ENCODE assay signal across 8 mouse cellular contexts in genomic region chr8:84237542-84238229, GRCm38 (mm10). TPM values are rescaled to one million over a fixed set of nuclear protein-coding genes. Genes with fewer than 3 reads are reported as not detected.
DNase-seq lines count a peak whose midpoint lies in the region; ATAC-seq lines count a peak whose summit lies in the region.

No protein-coding gene starts in this region.

- H3K9me3 ChIP-seq in intestine, embryonic 14.5 days (ENCODE audit: control insufficient read depth, low read length) = no peaks in the 10 kb centered on the region
- no peaks in the 10 kb centered on the region for H3K9me3 ChIP-seq in midbrain, embryonic 10.5 days (replicated peaks)

- 18% methylated on average over 19 of the region's 19 CpGs for WGBS in intestine, embryonic 14.5 days
- 21% methylated on average over 19 of the region's 19 CpGs for WGBS in midbrain, embryonic 10.5 days

- peak overlapping the region; percentile 57 for H3K9ac ChIP-seq in intestine, embryonic 14.5 days (ENCODE audit: low read length)

- peaks cover 10% of the 10 kb centered on the region for H3K4me1 ChIP-seq in intestine, embryonic 14.5 days (replicated peaks; ENCODE audit: control insufficient read depth, insufficient read depth, low read length)
- H3K4me1 ChIP-seq in midbrain, embryonic 10.5 days = peaks cover 34% of the 10 kb centered on the region

- peak; percentile 37 to 50 for DNase-seq in lung, adult 18-20 months
- DNase-seq in lung, postnatal 4 days = no peak
- DNase-seq in intestine, embryonic 14.5 days (ENCODE audit: low spot score) = no peak
- no peak for DNase-seq in midbrain, embryonic 10.5 days (ENCODE audit: low spot score)
- DNase-seq in frontal cortex, postnatal 10 days (ENCODE audit: low spot score in 2 of 2) = no peak
- DNase-seq in frontal cortex, postnatal 36 days (ENCODE audit: low spot score in 2 of 2) = no peak
- no peak for DNase-seq in thymus, postnatal 25 days

- H3K4me3 ChIP-seq in intestine, embryonic 14.5 days (ENCODE audit: low read depth, low read length) = peak overlapping the region; percentile 93
- peak overlapping the region; percentile 94 for H3K4me3 ChIP-seq in midbrain, embryonic 10.5 days

- peak; percentile 7 for ATAC-seq in erythroblast, adult 5-6 weeks (replicated peaks; ENCODE audit: low FRiP score, poor library complexity, severe bottlenecking)
- ATAC-seq in intestine, embryonic 14.5 days (replicated peaks; ENCODE audit: low FRiP score, low TSS enrichment, low read depth) = peak; percentile 9; the same call in 1 of the 2 replicates

- H3K4me2 ChIP-seq in intestine, embryonic 14.5 days (ENCODE audit: low read length) = peak overlapping the region; percentile 57

- H3K27me3 ChIP-seq in intestine, embryonic 14.5 days (replicated peaks; ENCODE audit: control insufficient read depth, insufficient read depth, low read length) = no peaks in the 10 kb centered on the region
- H3K27me3 ChIP-seq in midbrain, embryonic 10.5 days (ENCODE audit: low read depth, poor library complexity, severe bottlenecking) = no peaks in the 10 kb centered on the region

- H3K27ac ChIP-seq in intestine, embryonic 14.5 days (ENCODE audit: low read depth) = peak overlapping the region; percentile 79
- peak overlapping the region; percentile 86 for H3K27ac ChIP-seq in midbrain, embryonic 10.5 days (replicated peaks)

- H3K36me3 ChIP-seq in intestine, embryonic 14.5 days (ENCODE audit: control insufficient read depth, insufficient read depth, low read length) = peaks cover 11% of the 10 kb centered on the region; the same call in 1 of the 2 replicates
- H3K36me3 ChIP-seq in midbrain, embryonic 10.5 days = peaks cover 23% of the 10 kb centered on the region

RNA-seq across cellular contexts. Expression of gene Zswim4, which starts 0.8 kb away (rescaled TPM):
- total RNA-seq in erythroblast, adult 5-6 weeks (2015; ENCODE audit: low replicate concordance) = 3.1 and 3.5 TPM in 2 replicates
- 6.3 and 7.4 TPM in 2 replicates for total RNA-seq in erythroblast, adult 5-6 weeks (2017; ENCODE audit: low replicate concordance)
- 10.9 and 11.5 TPM in 2 replicates for polyA plus RNA-seq in intestine, embryonic 14.5 days (2014; fragmentation: Nextera tagmentation; extraction: Ambion mirVana)
- 30.4 and 39.5 TPM in 2 replicates for polyA plus RNA-seq in midbrain, embryonic 10.5 days (2016; fragmentation: Nextera tagmentation; extraction: Ambion mirVana)

RNA-seq across cellular contexts. Expression of gene D8Ertd738e, which starts 11.8 kb away (rescaled TPM):
- 53.7 and 79.2 TPM in 2 replicates for total RNA-seq in erythroblast, adult 5-6 weeks (2015; ENCODE audit: low replicate concordance)
- total RNA-seq in erythroblast, adult 5-6 weeks (2017; ENCODE audit: low replicate concordance) = 25.5 and 34.4 TPM in 2 replicates
- 377 and 380 TPM in 2 replicates for polyA plus RNA-seq in intestine, embryonic 14.5 days (2014; fragmentation: Nextera tagmentation; extraction: Ambion mirVana)
- 363 and 389 TPM in 2 replicates for polyA plus RNA-seq in midbrain, embryonic 10.5 days (2016; fragmentation: Nextera tagmentation; extraction: Ambion mirVana)

RNA-seq across cellular contexts. Expression of gene Mri1, which starts 19.4 kb away (rescaled TPM):
- 2.3 and 2.5 TPM in 2 replicates for total RNA-seq in erythroblast, adult 5-6 weeks (2015; ENCODE audit: low replicate concordance)
- 1.8 and 4.7 TPM in 2 replicates for total RNA-seq in erythroblast, adult 5-6 weeks (2017; ENCODE audit: low replicate concordance)
- 79.7 and 90.6 TPM in 2 replicates for polyA plus RNA-seq in intestine, embryonic 14.5 days (2014; fragmentation: Nextera tagmentation; extraction: Ambion mirVana)
- polyA plus RNA-seq in midbrain, embryonic 10.5 days (2016; fragmentation: Nextera tagmentation; extraction: Ambion mirVana) = 65.5 and 72.0 TPM in 2 replicates

RNA-seq across cellular contexts. Expression of gene Ccdc130, which starts 32.5 kb away (rescaled TPM):
- total RNA-seq in erythroblast, adult 5-6 weeks (2015; ENCODE audit: low replicate concordance) = 4.0 and 22.1 TPM in 2 replicates
- total RNA-seq in erythroblast, adult 5-6 weeks (2017; ENCODE audit: low replicate concordance) = 3.3 and 3.5 TPM in 2 replicates
- polyA plus RNA-seq in intestine, embryonic 14.5 days (2014; fragmentation: Nextera tagmentation; extraction: Ambion mirVana) = 20.6 and 22.5 TPM in 2 replicates
- 23.8 and 24.1 TPM in 2 replicates for polyA plus RNA-seq in midbrain, embryonic 10.5 days (2016; fragmentation: Nextera tagmentation; extraction: Ambion mirVana)

RNA-seq across cellular contexts. Expression of gene Nanos3, which starts 52.7 kb away (rescaled TPM):
- total RNA-seq in erythroblast, adult 5-6 weeks (2015; ENCODE audit: low replicate concordance) = not detected in 2 replicates
- total RNA-seq in erythroblast, adult 5-6 weeks (2017; ENCODE audit: low replicate concordance) = not detected in 2 replicates
- polyA plus RNA-seq in intestine, embryonic 14.5 days (2014; fragmentation: Nextera tagmentation; extraction: Ambion mirVana) = 4.1 and 4.4 TPM in 2 replicates
- polyA plus RNA-seq in midbrain, embryonic 10.5 days (2016; fragmentation: Nextera tagmentation; extraction: Ambion mirVana) = 3.0 and 5.6 TPM in 2 replicates

Comparison
In these comparisons a context has a peak if more than half of its experiments do, and no peak if none do; other contexts are left out.
1. DNase-seq: peak in lung, adult 18-20 months (2 of 2); none in lung, postnatal 4 days (0 of 2), intestine, embryonic 14.5 days (single experiment), midbrain, embryonic 10.5 days (single experiment), frontal cortex, postnatal 10 days (0 of 2), frontal cortex, postnatal 36 days (0 of 2) and thymus, postnatal 25 days (single experiment).